Mouse (Mus musculus) MEL (cell line): ENCODE results near the gene A630095N17Rik. TPM values are rescaled to one million over a fixed set of nuclear protein-coding genes. Genes with fewer than 3 reads are reported as not detected.

ENCODE experiments used
- DNase-seq: peaks from one replicate; pipeline ENCODE4 v3.0.0; 2011; ENCODE audit warnings: low read depth, low spot score
- H3K27ac ChIP-seq: 2 replicates; pipeline ENCODE4 v1.5.1; 2012; ENCODE audit warnings: low read depth, mild to moderate bottlenecking, control low read depth, low read length, moderate library complexity; ENCODE audit not compliant: control insufficient read depth
- H3K27me3 ChIP-seq, 2 experiments: fragments of 150-350 bp in 1 of 2; sonication (generic) in 1 of 2; 2 replicates each; pipeline ENCODE4 v1.6.1; 2012; ENCODE audit warnings: low read length in 2 of 2, mild to moderate bottlenecking in 2 of 2, improper control_type of control experiment in 1 of 2, moderate library complexity in 1 of 2; ENCODE audit not compliant: insufficient read depth in 2 of 2, control insufficient read depth in 1 of 2
- H3K36me3 ChIP-seq, 2 experiments: 2 replicates each; pipeline ENCODE4 v1.6.1; 2012 to 2014; ENCODE audit warnings: low read length in 2 of 2, improper control_type of control experiment in 1 of 2, inconsistent platforms in 1 of 2, mild to moderate bottlenecking in 1 of 2; ENCODE audit not compliant: insufficient read depth in 2 of 2, control insufficient read depth in 1 of 2
- H3K4me1 ChIP-seq, 2 experiments: fragments of 150-350 bp in 1 of 2; sonication (generic) in 1 of 2; 2 replicates each; pipeline ENCODE4 v1.6.1; 2012; ENCODE audit warnings: low read length in 2 of 2, improper control_type of control experiment in 1 of 2, mild to moderate bottlenecking in 1 of 2; ENCODE audit not compliant: insufficient read depth in 2 of 2, control insufficient read depth in 1 of 2
- H3K4me3 ChIP-seq, 2 experiments: fragments of 150-350 bp in 1 of 2; sonication (generic) in 1 of 2; 2 replicates each; pipeline ENCODE4 v1.5.1; 2012; ENCODE audit warnings: low read depth in 2 of 2, low read length in 2 of 2, mild to moderate bottlenecking in 2 of 2, moderate library complexity in 2 of 2, control low read depth in 1 of 2, improper control_type of control experiment in 1 of 2; ENCODE audit not compliant: control insufficient read depth in 1 of 2, insufficient read depth in 1 of 2
- H3K79me2 ChIP-seq: 2 replicates; pipeline ENCODE4 v1.6.1; 2012; ENCODE audit warnings: mild to moderate bottlenecking, low read length, moderate library complexity; ENCODE audit not compliant: control insufficient read depth, poor library complexity, insufficient read depth
- H3K9ac ChIP-seq: 2 replicates; pipeline ENCODE4 v1.6.1; 2012; ENCODE audit warnings: low read depth, mild to moderate bottlenecking, control low read depth, low read length, moderate library complexity; ENCODE audit not compliant: control insufficient read depth, poor library complexity, severe bottlenecking
- H3K9me3 ChIP-seq: fragments of 150-350 bp; sonication (generic); replicated peaks from 2 replicates; pipeline ENCODE4 v1.6.1; 2012; ENCODE audit warnings: mild to moderate bottlenecking, low read length, improper control_type of control experiment, moderate library complexity; ENCODE audit not compliant: insufficient read depth
- BHLHE40 ChIP-seq: IDR thresholded peaks from 2 replicates; pipeline ENCODE4 v1.6.1; 2012; ENCODE audit warnings: low read depth, mild to moderate bottlenecking, inconsistent platforms, low read length, improper control_type of control experiment, borderline replicate concordance
- CHD1 ChIP-seq: IDR thresholded peaks from 2 replicates; pipeline ENCODE4 v1.6.1; 2012; ENCODE audit warnings: low read depth, mild to moderate bottlenecking, inconsistent platforms, low read length, improper control_type of control experiment
- CHD2 ChIP-seq: IDR thresholded peaks from 2 replicates; pipeline ENCODE4 v1.6.1; 2011; ENCODE audit warnings: low read length, improper control_type of control experiment
- CTCF ChIP-seq, 3 experiments: IDR thresholded peaks in 2 of 3; conservative IDR thresholded peaks in 1 of 3; 2 replicates each; pipeline ENCODE4 v1.5.1; 2011 to 2012; ENCODE audit warnings: low read length in 3 of 3, low read depth in 2 of 3, mild to moderate bottlenecking in 2 of 3, improper control_type of control experiment in 1 of 3, inconsistent platforms in 1 of 3, mixed read lengths in 1 of 3, moderate library complexity in 1 of 3; ENCODE audit not compliant: control insufficient read depth in 1 of 3, insufficient read depth in 1 of 3, poor library complexity in 1 of 3, severe bottlenecking in 1 of 3
- ELF1 ChIP-seq: IDR thresholded peaks from 2 replicates; pipeline ENCODE4 v1.6.1; 2014; ENCODE audit warnings: low read depth, mild to moderate bottlenecking, inconsistent platforms, low read length, improper control_type of control experiment, moderate library complexity
- EP300 ChIP-seq, 2 experiments: IDR thresholded peaks; 2 replicates each; pipeline ENCODE4 v1.6.1; 2011; ENCODE audit warnings: improper control_type of control experiment in 2 of 2, low read length in 2 of 2, low read depth in 1 of 2, mild to moderate bottlenecking in 1 of 2
- ETS1 ChIP-seq: IDR thresholded peaks from 2 replicates; pipeline ENCODE4 v1.6.1; 2012; ENCODE audit warnings: low read depth, mild to moderate bottlenecking, inconsistent platforms, low read length, improper control_type of control experiment, moderate library complexity
- GABPA ChIP-seq: IDR thresholded peaks from 2 replicates; pipeline ENCODE4 v1.6.1; 2012; ENCODE audit warnings: low read depth, mild to moderate bottlenecking, inconsistent platforms, low read length, improper control_type of control experiment, moderate library complexity
- GATA1 ChIP-seq: IDR thresholded peaks from 2 replicates; pipeline ENCODE4 v1.6.1; 2011; ENCODE audit warnings: low read depth, low read length, improper control_type of control experiment
- HCFC1 ChIP-seq: IDR thresholded peaks from 2 replicates; pipeline ENCODE4 v1.6.1; 2012; ENCODE audit warnings: low read depth, mild to moderate bottlenecking, inconsistent platforms, low read length, improper control_type of control experiment, moderate library complexity
- KAT2A ChIP-seq: conservative IDR thresholded peaks from 2 replicates; pipeline ENCODE4 v1.6.1; 2012; ENCODE audit warnings: low read depth, low read length, improper control_type of control experiment, inconsistent platforms
- MAX ChIP-seq: IDR thresholded peaks from 2 replicates; pipeline ENCODE4 v1.6.1; 2011; ENCODE audit warnings: low read length, improper control_type of control experiment
- MAZ ChIP-seq: IDR thresholded peaks from 2 replicates; pipeline ENCODE4 v1.6.1; 2012; ENCODE audit warnings: low read depth, mild to moderate bottlenecking, inconsistent platforms, low read length, improper control_type of control experiment
- MYB ChIP-seq: IDR thresholded peaks from 2 replicates; pipeline ENCODE4 v1.6.1; 2011; ENCODE audit warnings: mild to moderate bottlenecking, low read depth, low read length, improper control_type of control experiment
- MYC ChIP-seq: IDR thresholded peaks from 2 replicates; pipeline ENCODE4 v1.6.1; 2011; ENCODE audit warnings: low read depth, mild to moderate bottlenecking, low read length, improper control_type of control experiment, moderate library complexity
- NRF1 ChIP-seq: IDR thresholded peaks from 2 replicates; pipeline ENCODE4 v1.6.1; 2014; ENCODE audit warnings: low read depth, mild to moderate bottlenecking, inconsistent platforms, low read length, improper control_type of control experiment, moderate library complexity; ENCODE audit not compliant: poor library complexity, insufficient read depth, severe bottlenecking
- POLR2A ChIP-seq, 2 experiments: IDR thresholded peaks; 2 replicates each; pipeline ENCODE4 v1.6.1; 2011 to 2012; ENCODE audit warnings: low read length in 2 of 2, mild to moderate bottlenecking in 2 of 2, control low read depth in 1 of 2, improper control_type of control experiment in 1 of 2, low read depth in 1 of 2, moderate library complexity in 1 of 2; ENCODE audit not compliant: control insufficient read depth in 1 of 2, insufficient read depth in 1 of 2, poor library complexity in 1 of 2
- POLR2AphosphoS5 ChIP-seq: IDR thresholded peaks from 2 replicates; pipeline ENCODE4 v1.6.1; 2012; ENCODE audit warnings: low read depth, borderline replicate concordance, mild to moderate bottlenecking, inconsistent platforms, low read length, moderate library complexity, mixed read lengths
- RCOR1 ChIP-seq: IDR thresholded peaks from 2 replicates; pipeline ENCODE4 v1.6.1; 2012; ENCODE audit warnings: low read depth, mild to moderate bottlenecking, inconsistent platforms, low read length, improper control_type of control experiment
- SIN3A ChIP-seq: IDR thresholded peaks from 2 replicates; pipeline ENCODE4 v1.6.1; 2012; ENCODE audit warnings: low read length, improper control_type of control experiment, inconsistent platforms
- TAL1 ChIP-seq: IDR thresholded peaks from 2 replicates; pipeline ENCODE4 v1.6.1; 2012; ENCODE audit warnings: mild to moderate bottlenecking, inconsistent platforms, low read length, moderate library complexity, mixed read lengths
- TBP ChIP-seq: IDR thresholded peaks from 2 replicates; pipeline ENCODE4 v1.8.0; 2011; ENCODE audit warnings: low read depth, low read length, improper control_type of control experiment
- TCF12 ChIP-seq: IDR thresholded peaks from 2 replicates; pipeline ENCODE4 v1.6.1; 2014; ENCODE audit warnings: low read depth, mild to moderate bottlenecking, inconsistent platforms, low read length, improper control_type of control experiment, moderate library complexity
- UBTF ChIP-seq: IDR thresholded peaks from 2 replicates; pipeline ENCODE4 v1.6.1; 2012; ENCODE audit warnings: low read depth, mild to moderate bottlenecking, inconsistent platforms, low read length, improper control_type of control experiment, moderate library complexity, borderline replicate concordance; ENCODE audit not compliant: insufficient read depth
- USF1 ChIP-seq: IDR thresholded peaks from 2 replicates; pipeline ENCODE4 v1.6.1; 2014; ENCODE audit warnings: low read depth, mild to moderate bottlenecking, inconsistent platforms, low read length, improper control_type of control experiment, moderate library complexity
- USF2 ChIP-seq, 2 experiments: IDR thresholded peaks; 2 replicates each; pipeline ENCODE4 v1.6.1; 2011 to 2012; ENCODE audit warnings: improper control_type of control experiment in 2 of 2, low read length in 2 of 2, borderline replicate concordance in 1 of 2, inconsistent platforms in 1 of 2, low read depth in 1 of 2, mild to moderate bottlenecking in 1 of 2; ENCODE audit not compliant: insufficient read depth in 1 of 2
- ZKSCAN1 ChIP-seq: IDR thresholded peaks from 2 replicates; pipeline ENCODE4 v1.6.1; 2012; ENCODE audit warnings: low read depth, mild to moderate bottlenecking, inconsistent platforms, low read length, improper control_type of control experiment, moderate library complexity
- ZMIZ1 ChIP-seq: IDR thresholded peaks from 2 replicates; pipeline ENCODE4 v1.6.1; 2012; ENCODE audit warnings: low read depth, mild to moderate bottlenecking, inconsistent platforms, low read length, improper control_type of control experiment, moderate library complexity
- ZNF384 ChIP-seq: IDR thresholded peaks from 2 replicates; pipeline ENCODE4 v1.6.1; 2012; ENCODE audit warnings: low read depth, mild to moderate bottlenecking, inconsistent platforms, low read length, improper control_type of control experiment
- polyA plus RNA-seq, 2 experiments: library from polyadenylated mRNA; stranded (reverse) in 1 of 2; unstranded in 1 of 2; fragments of >175 nt in 1 of 2; fragments of >200 nt in 1 of 2; gene quantifications; 2 replicates each; pipeline versions ENCODE4 v1.2.1 to v1.2.4; 2012; ENCODE audit warnings: low replicate concordance in 2 of 2, low read depth in 1 of 2; ENCODE audit not compliant: insufficient read length in 2 of 2, insufficient read depth in 1 of 2, missing spikeins in 1 of 2
- total RNA-seq: library from RNA; depleted of rRNA; stranded (reverse); fragments of 300-350 nt; gene quantifications from 2 replicates; pipeline ENCODE4 v1.2.3, GENCODE M21; 2012

A630095N17Rik gene
- total and polyA plus RNA-seq, 3 experiments, result 0.58 to 0.82 TPM; not detected in 1

GRCm38 (mm10) chr1:75221538-75221937 lies 10.4 kb downstream of the A630095N17Rik start:
- Histone ChIP-seq H3K79me2 (peaks cover 23% of the 10 kb centered on the region), H3K4me1 (peaks cover 29 to 47% of the 10 kb centered on the region in 2 experiments), H3K9ac (no peak overlapping the region), H3K27me3 (no peaks in the 10 kb centered on the region), H3K4me3 (no peak overlapping the region), H3K36me3 (peaks cover 1 to 40% of the 10 kb centered on the region in 2 experiments), H3K9me3 (no peaks in the 10 kb centered on the region), H3K27ac (no peak overlapping the region)
- TF ChIP-seq ZMIZ1 (no peak), ZNF384 (no peak), RCOR1 (no peak), TBP (no peak), HCFC1 (no peak), CHD1 (no peak), SIN3A (no peak), TAL1 (no peak), NRF1 (no peak), ELF1 (no peak), CHD2 (no peak), POLR2AphosphoS5 (no peak), MAX (no peak), KAT2A (no peak), USF2 (IDR thresholded peaks at IDR 0.05; ENCODE audit: borderline replicate concordance in 1 of 2, insufficient read depth in 1 of 2, low read depth in 1 of 2, low read length in 2 of 2) (no peak), POLR2A (IDR thresholded peaks at IDR 0.05; ENCODE audit: control insufficient read depth in 1 of 2, insufficient read depth in 1 of 2, low read depth in 1 of 2, low read length in 2 of 2, poor library complexity in 1 of 2) (no peak), MYB (no peak), TCF12 (no peak), MYC (no peak), GATA1 (no peak)
- no peak for DNase-seq

GRCm38 (mm10) chr1:75219531-75219930 lies 12.4 kb downstream of the A630095N17Rik start, which contains the start of gene Tuba4a:
TSS of gene Tuba4a (minus strand) at chr1:75219865.
- no peaks in the 10 kb centered on the region for H3K27me3 ChIP-seq
- H3K9me3 ChIP-seq, result no peaks in the 10 kb centered on the region
- DNase-seq, result no peak
- H3K4me3 ChIP-seq, result peak within 1 kb of the TSS; percentile 81 to 82
- TF ChIP-seq POLR2AphosphoS5 (no peak), USF1 (no peak), EP300 (IDR thresholded peaks at IDR 0.05; ENCODE audit: low read depth in 1 of 2, low read length in 2 of 2) (no peak), ZMIZ1 (no peak), GABPA (no peak), HCFC1 (no peak), ETS1 (no peak), MAZ (no peak), ZKSCAN1 (no peak), KAT2A (no peak), MYC (no peak), TCF12 (no peak), MYB (no peak), UBTF (no peak), CTCF (IDR thresholded peaks at IDR 0.05 in 2 of 3, conservative IDR thresholded peaks at IDR 0.05 in 1 of 3; ENCODE audit: control insufficient read depth in 1 of 3, insufficient read depth in 1 of 3, low read depth in 2 of 3, low read length in 3 of 3, poor library complexity in 1 of 3, severe bottlenecking in 1 of 3) (no peak), USF2 (IDR thresholded peaks at IDR 0.05; ENCODE audit: borderline replicate concordance in 1 of 2, insufficient read depth in 1 of 2, low read depth in 1 of 2, low read length in 2 of 2) (no peak), SIN3A (no peak), CHD2 (no peak), BHLHE40 (no peak)
- TF ChIP-seq, all 39 proteins: peak for 0
- Histone ChIP-seq H3K9ac (peak within 1 kb of the TSS; percentile 87), H3K4me1 (peaks cover 19 to 46% of the 10 kb centered on the region in 2 experiments), H3K36me3 (peaks cover 10 to 43% of the 10 kb centered on the region in 2 experiments), H3K27ac (peak within 1 kb of the TSS; percentile 83), H3K79me2 (peaks cover 42% of the 10 kb centered on the region)
